Mouse (Mus musculus) liver, embryonic 13.5 days (tissue): ENCODE results near the gene Lrrc73. TPM values are rescaled to one million over a fixed set of nuclear protein-coding genes. Genes with fewer than 3 reads are reported as not detected.

Experiments used
- ATAC-seq: fragments of 200-750 bp; cut with Nextera tagmentation; 2 replicates; pipeline ENCODE4 v1.8.0; 2017; ENCODE audit warnings: low read depth, mild to moderate bottlenecking, moderate number of reproducible peaks, moderate library complexity
- DNase-seq: peaks from one replicate; pipeline ENCODE4 v3.0.0; 2022
- H3K27ac ChIP-seq: fragments of 300-500 bp; sonication (generic); 2 replicates; pipeline ENCODE4 v1.5.1; 2015; ENCODE audit warnings: moderate library complexity, mild to moderate bottlenecking, inconsistent platforms
- H3K27me3 ChIP-seq: fragments of 300-500 bp; sonication (generic); 2 replicates; pipeline ENCODE4 v1.6.1; 2015; ENCODE audit warnings: mild to moderate bottlenecking, inconsistent platforms
- H3K36me3 ChIP-seq: fragments of 300-500 bp; sonication (generic); 2 replicates; pipeline ENCODE4 v1.6.1; 2015; ENCODE audit warnings: mild to moderate bottlenecking, inconsistent platforms
- H3K4me1 ChIP-seq: fragments of 300-500 bp; sonication (generic); replicated peaks from 2 replicates; pipeline ENCODE4 v1.6.1; 2015; ENCODE audit warnings: inconsistent platforms
- H3K4me2 ChIP-seq: fragments of 300-500 bp; sonication (generic); 2 replicates; pipeline ENCODE4 v1.6.1; 2015; ENCODE audit warnings: inconsistent platforms, mild to moderate bottlenecking, moderate library complexity
- H3K4me3 ChIP-seq: fragments of 300-500 bp; sonication (generic); replicated peaks from 2 replicates; pipeline ENCODE4 v1.5.1; 2015; ENCODE audit warnings: mild to moderate bottlenecking, inconsistent platforms
- H3K9ac ChIP-seq: fragments of 300-500 bp; sonication (generic); 2 replicates; pipeline ENCODE4 v1.6.1; 2015; ENCODE audit warnings: mild to moderate bottlenecking, inconsistent platforms
- H3K9me3 ChIP-seq: fragments of 300-500 bp; sonication (generic); replicated peaks from 2 replicates; pipeline ENCODE4 v1.6.1; 2016; ENCODE audit warnings: inconsistent platforms
- WGBS: fragments of 180-500 bp; shearing (Covaris S2); methylation state at CpG from one replicate; pipeline ENCODE4 v1.1.7; 2015; ENCODE audit not compliant: insufficient replicate concordance; 5-methylcytosine and 5-hydroxymethylcytosine counted together
- microRNA counts: library from miRNA; unstranded; fragments of <30 nt; microRNA quantifications from one replicate; lab custom pipeline; 2016
- microRNA-seq: library from miRNA; unstranded; fragments of <30 nt; microRNA quantifications from one replicate; pipeline ENCODE4, GENCODE M21; 2016
- polyA plus RNA-seq: library from polyadenylated mRNA; unstranded; fragments of >200 nt; fragmentation: Nextera tagmentation; extraction: Ambion mirVana; gene quantifications from 2 replicates; pipeline ENCODE4 v1.2.1, GENCODE M21; 2015

Gene Lrrc73
- polyA plus RNA-seq, 1 experiment from 2014 or later, result 0.06 TPM

- Histone ChIP-seq H3K4me3 (peak overlapping the region; percentile 54), H3K27ac (no peak overlapping the region), H3K4me2 (peak overlapping the region; percentile 73), H3K4me1 (peaks cover 12% of the 10 kb centered on the region), H3K9ac (no peak overlapping the region), H3K36me3 (no peaks in the 10 kb centered on the region), H3K27me3 (peaks cover 83% of the 10 kb centered on the region), H3K9me3 (no peaks in the 10 kb centered on the region)
- DNase-seq (no peak), ATAC-seq (no peak)
- 12% methylated on average over 6 of the region's 6 CpGs for WGBS
These were observed 43.7 kb downstream of the Lrrc73 start for GRCm38 (mm10) chr17:46297028-46297363.

- no peaks in the 10 kb centered on the region for H3K9me3 ChIP-seq
- peak within 1 kb of the TSS; percentile 54 for H3K9ac ChIP-seq
- no peak for DNase-seq
- H3K4me2 ChIP-seq, result peak within 1 kb of the TSS; percentile 73
- H3K27me3 ChIP-seq, result peaks cover 78% of the 10 kb centered on the region
- ATAC-seq, result no peak
- H3K4me3 ChIP-seq, result peak within 1 kb of the TSS; percentile 54
- 1% methylated on average over 61 of the region's 86 CpGs for WGBS
- H3K36me3 ChIP-seq, result no peaks in the 10 kb centered on the region
- H3K4me1 ChIP-seq, result peaks cover 12% of the 10 kb centered on the region
- H3K27ac ChIP-seq, result no peak within 1 kb of the TSS
These were observed 44.3 kb downstream of the Lrrc73 start, which contains the start of gene Dlk2 for GRCm38 (mm10) chr17:46297364-46298219. Gene Dlk2 (plus strand): TSS chr17:46297421.

- ATAC-seq (peak; percentile 62; the same call in 1 of the 2 replicates), DNase-seq (peak; percentile 54)
- Histone ChIP-seq H3K9ac (no peak overlapping the region), H3K4me3 (peak overlapping the region; percentile 54), H3K9me3 (no peaks in the 10 kb centered on the region), H3K27ac (no peak overlapping the region), H3K27me3 (peaks cover 72% of the 10 kb centered on the region), H3K4me1 (peaks cover 12% of the 10 kb centered on the region), H3K4me2 (peak overlapping the region; percentile 73), H3K36me3 (no peaks in the 10 kb centered on the region)
- 1% methylated on average over 48 of the region's 48 CpGs for WGBS
These were observed 45.0 kb downstream of the Lrrc73 start for GRCm38 (mm10) chr17:46298220-46298913.

GRCm38 (mm10) chr17:46301892-46302291 is 48.6 kb downstream of the Lrrc73 start:
- WGBS, result 62% methylated on average over 12 of the region's 12 CpGs
- Histone ChIP-seq H3K9ac (no peak overlapping the region), H3K4me3 (no peak overlapping the region), H3K9me3 (no peaks in the 10 kb centered on the region), H3K4me1 (peaks cover 12% of the 10 kb centered on the region), H3K36me3 (no peaks in the 10 kb centered on the region), H3K27ac (no peak overlapping the region), H3K27me3 (peaks cover 41% of the 10 kb centered on the region), H3K4me2 (no peak overlapping the region)
- DNase-seq, result no peak
- ATAC-seq, result no peak

- H3K9ac ChIP-seq, result no peak overlapping the region
- H3K27ac ChIP-seq, result no peak overlapping the region
- ATAC-seq (no peak), DNase-seq (no peak)
- H3K4me3 ChIP-seq, result no peak overlapping the region
- H3K27me3 ChIP-seq, result peaks cover 18% of the 10 kb centered on the region
- H3K36me3 ChIP-seq, result no peaks in the 10 kb centered on the region
- no peaks in the 10 kb centered on the region for H3K9me3 ChIP-seq
- H3K4me2 ChIP-seq, result no peak overlapping the region
- 81% methylated on average over 9 of the region's 9 CpGs for WGBS
- H3K4me1 ChIP-seq, result no peaks in the 10 kb centered on the region
These were observed 50.9 kb downstream of the Lrrc73 start for GRCm38 (mm10) chr17:46304184-46304583.

MicroRNAs within 50 kb of the gene (microRNA counts, 519-probe panel; counts per million panel counts)
- microRNA mmu-miR-693-3p (lab: Ali Mortazavi, UCI), result 114 counts per million
- 114 counts per million for microRNA mmu-miR-693-5p (lab: Ali Mortazavi, UCI)

Small RNAs within 50 kb of the gene (microRNA-seq; reads per million reads assigned to microRNA genes)
- gene Mir693, result 2.1 reads per million

Other genes starting within 250 kb of the Lrrc73 start
- gene Vegfa, start 221.2 kb upstream of the Lrrc73 start, polyA plus RNA-seq, result 1.2 and 1.3 TPM in 2 replicates
- 92.4 and 99.6 TPM in 2 replicates for gene Mrps18a, start 142.5 kb upstream of the Lrrc73 start, polyA plus RNA-seq
- gene Rsph9, start 109.3 kb upstream of the Lrrc73 start, polyA plus RNA-seq, result 0.72 and 0.96 TPM in 2 replicates
- 44.4 and 46.9 TPM in 2 replicates for gene Mad2l1bp, start 100.0 kb upstream of the Lrrc73 start, polyA plus RNA-seq
- 25.7 and 27.0 TPM in 2 replicates for gene Gtpbp2, start 92.5 kb upstream of the Lrrc73 start, polyA plus RNA-seq
- 19.0 and 23.9 TPM in 2 replicates for gene Polh, start 50.9 kb upstream of the Lrrc73 start, polyA plus RNA-seq
- gene Xpo5, start 50.7 kb upstream of the Lrrc73 start, polyA plus RNA-seq, result 19.0 and 23.5 TPM in 2 replicates
- 49.0 and 49.9 TPM in 2 replicates for gene Polr1c, start 5.5 kb upstream of the Lrrc73 start, polyA plus RNA-seq
- gene Yipf3, start 5.5 kb upstream of the Lrrc73 start, polyA plus RNA-seq, result 39.8 and 41.8 TPM in 2 replicates
- gene Tjap1, start 29.5 kb downstream of the Lrrc73 start, polyA plus RNA-seq, result 11.2 and 12.1 TPM in 2 replicates
- 0.09 TPM in 1 of 2 replicates, not detected in the other for gene Dlk2, start 43.9 kb downstream of the Lrrc73 start, polyA plus RNA-seq
- 1.6 and 1.7 TPM in 2 replicates for gene Abcc10, start 74.8 kb downstream of the Lrrc73 start, polyA plus RNA-seq
- 1.2 and 1.4 TPM in 2 replicates for gene Zfp318, start 130.2 kb downstream of the Lrrc73 start, polyA plus RNA-seq
- not detected in 2 replicates for gene Crip3, start 175.4 kb downstream of the Lrrc73 start, polyA plus RNA-seq
- not detected in 2 replicates for gene Slc22a7, start 184.9 kb downstream of the Lrrc73 start, polyA plus RNA-seq
- gene Ttbk1, start 234.1 kb downstream of the Lrrc73 start, polyA plus RNA-seq, result 0.02 TPM in 2 replicates
- 34.6 and 35.1 TPM in 2 replicates for gene Dnph1, start 243.2 kb downstream of the Lrrc73 start, polyA plus RNA-seq